Mouse (Mus musculus) thymus, postnatal 14 days (tissue): Measurements from ENCODE around the gene Sigirr.

Experiments
- DNase-seq: peaks from one replicate; pipeline ENCODE4 v3.0.0; 2021

Sigirr gene

GRCm38 (mm10) chr7:141096021-141096420 is 4.4 kb downstream of the Sigirr start:
- DNase-seq: peak; percentile 76

GRCm38 (mm10) chr7:141094487-141095205 is 5.7 kb downstream of the Sigirr start:
- DNase-seq: no peak

GRCm38 (mm10) chr7:141093950-141094349 is 6.4 kb downstream of the Sigirr start:
- no peak for DNase-seq

- peak; percentile 92 for DNase-seq
Observed at GRCm38 (mm10) chr7:141092051-141092735, 8.2 kb downstream of the Sigirr start.

- DNase-seq: no peak
Observed at GRCm38 (mm10) chr7:141090228-141090627, 10.1 kb downstream of the Sigirr start.

- DNase-seq: peak; percentile 52
Observed at GRCm38 (mm10) chr7:141088473-141088872, 11.9 kb downstream of the Sigirr start.

- peak; percentile 73 for DNase-seq
Observed at GRCm38 (mm10) chr7:141087894-141088293, 12.5 kb downstream of the Sigirr start.

- DNase-seq: no peak
Observed at GRCm38 (mm10) chr7:141079481-141080449, 20.6 kb downstream of the Sigirr start.

- DNase-seq: no peak
Observed at GRCm38 (mm10) chr7:141078876-141079275, 21.5 kb downstream of the Sigirr start.

GRCm38 (mm10) chr7:141077841-141078240 is 22.5 kb downstream of the Sigirr start, which contains the start of gene Pkp3:
Gene Pkp3, plus strand, starts transcription at chr7:141078218.
- no peak for DNase-seq

- DNase-seq: no peak
Observed at GRCm38 (mm10) chr7:141073782-141074181, 26.6 kb downstream of the Sigirr start.

GRCm38 (mm10) chr7:141072017-141072745 is 28.2 kb downstream of the Sigirr start:
- DNase-seq: peak; percentile 83

- peak; percentile 82 for DNase-seq
Observed at GRCm38 (mm10) chr7:141070058-141070862, 30.1 kb downstream of the Sigirr start.

GRCm38 (mm10) chr7:141068351-141068750 is 32.0 kb downstream of the Sigirr start:
- DNase-seq: no peak

- no peak for DNase-seq
Observed at GRCm38 (mm10) chr7:141064576-141064975, 35.8 kb downstream of the Sigirr start.

- peak; percentile 38 for DNase-seq
Observed at GRCm38 (mm10) chr7:141064175-141064574, 36.2 kb downstream of the Sigirr start.

- no peak for DNase-seq
Observed at GRCm38 (mm10) chr7:141063353-141063752, 37.0 kb downstream of the Sigirr start.

GRCm38 (mm10) chr7:141062525-141062924 is 37.8 kb downstream of the Sigirr start:
- no peak for DNase-seq

GRCm38 (mm10) chr7:141061269-141061692 is 39.1 kb downstream of the Sigirr start:
- DNase-seq: no peak

GRCm38 (mm10) chr7:141060426-141061242 is 39.7 kb downstream of the Sigirr start, which contains the start of gene B4galnt4:
Gene B4galnt4, plus strand, starts transcription at chr7:141061104.
- DNase-seq: peak; percentile 68
